Mouse (Mus musculus) embryonic facial prominence, embryonic 13.5 days (tissue): Measurements from ENCODE around the gene Slc25a21. TPM values are rescaled to one million over a fixed set of nuclear protein-coding genes. Genes with fewer than 3 reads are reported as not detected.
A peak's percentile ranks its signal among the peaks of the same experiment; 100 is the strongest.

Experiments
- ATAC-seq: fragments of 200-750 bp; cut with Nextera tagmentation; 2 replicates; pipeline ENCODE4 v1.8.0; 2017; ENCODE audit warnings: low read depth; ENCODE audit not compliant: insufficient number of reproducible peaks, insufficient read depth, low FRiP score, low TSS enrichment
- H3K27ac ChIP-seq: fragments of 300-500 bp; sonication (generic); 2 replicates; pipeline ENCODE4 v1.5.1; 2015; ENCODE audit warnings: moderate library complexity, mild to moderate bottlenecking, inconsistent platforms
- H3K27me3 ChIP-seq: fragments of 300-500 bp; sonication (generic); 2 replicates; pipeline ENCODE4 v1.6.1; 2015; ENCODE audit warnings: mild to moderate bottlenecking, inconsistent platforms
- H3K36me3 ChIP-seq: fragments of 300-500 bp; sonication (generic); 2 replicates; pipeline ENCODE4 v1.6.1; 2015; ENCODE audit warnings: mild to moderate bottlenecking, inconsistent platforms
- H3K4me1 ChIP-seq: fragments of 300-500 bp; sonication (generic); 2 replicates; pipeline ENCODE4 v1.6.1; 2015; ENCODE audit warnings: inconsistent platforms
- H3K4me2 ChIP-seq: fragments of 300-500 bp; sonication (generic); 2 replicates; pipeline ENCODE4 v1.6.1; 2015; ENCODE audit warnings: moderate library complexity, mild to moderate bottlenecking, inconsistent platforms
- H3K4me3 ChIP-seq: fragments of 300-500 bp; sonication (generic); 2 replicates; pipeline ENCODE4 v1.5.1; 2015; ENCODE audit warnings: mild to moderate bottlenecking, inconsistent platforms
- H3K9ac ChIP-seq: fragments of 300-500 bp; sonication (generic); 2 replicates; pipeline ENCODE4 v1.6.1; 2015; ENCODE audit warnings: mild to moderate bottlenecking, inconsistent platforms
- H3K9me3 ChIP-seq: fragments of 300-500 bp; sonication (generic); 2 replicates; pipeline ENCODE4 v1.6.1; 2016; ENCODE audit warnings: inconsistent platforms
- WGBS: fragments of 180-500 bp; shearing (Covaris S2); methylation state at CpG from one replicate; pipeline ENCODE4 v1.1.7; 2015; ENCODE audit warnings: mixed read lengths; 5-methylcytosine and 5-hydroxymethylcytosine counted together
- polyA plus RNA-seq: library from polyadenylated mRNA; unstranded; fragments of >200 nt; fragmentation: Nextera tagmentation; extraction: Ambion mirVana; gene quantifications from 2 replicates; pipeline ENCODE4 v1.2.1, GENCODE M21; 2015

Gene Slc25a21
- polyA plus RNA-seq, 1 experiment from 2014 or later = 0.76 TPM

GRCm38 (mm10) chr12:56905652-56906305 is 291.5 kb downstream of the Slc25a21 start:
- H3K9me3 ChIP-seq = no peaks in the 10 kb centered on the region
- WGBS = 48% methylated on average over 9 of the region's 9 CpGs
- no peaks in the 10 kb centered on the region for H3K4me1 ChIP-seq
- H3K36me3 ChIP-seq = no peaks in the 10 kb centered on the region
- H3K9ac ChIP-seq = no peak overlapping the region
- ATAC-seq = no peak
- H3K27me3 ChIP-seq = no peaks in the 10 kb centered on the region
- no peak overlapping the region for H3K4me3 ChIP-seq
- no peak overlapping the region for H3K27ac ChIP-seq
- no peak overlapping the region for H3K4me2 ChIP-seq

- H3K4me3 ChIP-seq = no peak overlapping the region
- H3K9ac ChIP-seq = no peak overlapping the region
- no peaks in the 10 kb centered on the region for H3K27me3 ChIP-seq
- ATAC-seq = no peak
- no peaks in the 10 kb centered on the region for H3K4me1 ChIP-seq
- WGBS = 54% methylated on average over 7 of the region's 7 CpGs
- no peaks in the 10 kb centered on the region for H3K36me3 ChIP-seq
- H3K27ac ChIP-seq = no peak overlapping the region
- no peaks in the 10 kb centered on the region for H3K9me3 ChIP-seq
- no peak overlapping the region for H3K4me2 ChIP-seq
These were observed 292.1 kb downstream of the Slc25a21 start for GRCm38 (mm10) chr12:56905222-56905621.

DNA sequence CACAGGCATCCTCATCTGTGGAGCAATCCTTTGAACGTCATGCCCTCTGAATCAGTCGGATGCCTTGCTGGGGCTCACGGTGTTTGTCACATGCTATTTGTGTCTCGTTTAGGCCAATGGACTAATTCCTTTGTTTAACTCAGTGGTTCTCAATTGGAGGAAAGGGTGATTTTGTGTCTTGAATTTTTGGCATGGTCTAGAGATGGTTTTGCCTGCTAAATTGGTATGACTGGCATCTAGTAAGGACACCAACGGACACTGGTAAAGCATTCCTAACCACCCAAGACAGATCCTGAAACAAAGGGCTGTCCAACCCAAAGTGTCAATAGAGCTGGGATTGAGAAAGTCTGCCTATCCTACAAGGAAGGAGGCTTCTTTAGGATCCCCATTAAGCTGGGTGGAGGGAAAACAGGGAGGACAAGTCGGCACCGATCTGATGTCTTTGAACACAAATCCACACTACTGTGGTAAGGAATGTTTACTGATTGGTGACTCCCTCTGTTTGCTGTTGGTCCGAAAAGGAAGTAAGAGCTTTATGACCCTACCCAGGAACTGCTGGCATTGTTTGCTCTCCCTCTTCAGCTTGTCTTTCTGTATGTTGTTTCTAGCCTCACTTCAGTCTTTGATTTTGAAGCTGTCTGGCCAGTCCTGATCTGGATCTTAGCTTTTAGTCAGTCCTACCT is 294.4 kb downstream of the Slc25a21 start:
- Histone ChIP-seq H3K36me3 (no peaks in the 10 kb centered on the region), H3K27me3 (no peaks in the 10 kb centered on the region), H3K9ac (no peak overlapping the region), H3K4me2 (no peak overlapping the region), H3K4me1 (no peaks in the 10 kb centered on the region), H3K27ac (no peak overlapping the region), H3K4me3 (no peak overlapping the region), H3K9me3 (no peaks in the 10 kb centered on the region)
- WGBS = 85% methylated on average over 8 of the region's 8 CpGs
- no peak for ATAC-seq

DNA sequence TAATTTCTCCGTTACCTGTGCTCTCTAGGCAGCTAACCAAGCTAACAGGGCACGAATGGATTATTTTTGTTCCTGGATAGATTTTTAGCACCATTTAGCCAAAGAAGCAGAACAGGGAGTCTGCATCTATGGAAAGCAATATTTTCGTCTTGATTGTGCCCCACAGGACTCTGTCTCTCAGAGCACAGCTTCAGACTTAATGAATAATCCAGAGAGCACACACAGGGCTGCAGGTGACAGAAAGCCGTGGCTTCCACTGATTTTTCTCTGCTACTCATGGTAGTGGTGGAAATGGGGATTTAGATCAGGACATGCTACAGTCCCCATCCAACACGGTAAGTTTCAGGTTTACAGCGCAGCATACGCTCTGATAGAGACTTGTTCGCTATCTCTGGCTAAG is 299.3 kb downstream of the Slc25a21 start:
- H3K4me3 ChIP-seq = no peak overlapping the region
- no peak overlapping the region for H3K9ac ChIP-seq
- no peaks in the 10 kb centered on the region for H3K4me1 ChIP-seq
- H3K9me3 ChIP-seq = no peaks in the 10 kb centered on the region
- 77% methylated on average over 8 of the region's 8 CpGs for WGBS
- no peak for ATAC-seq
- no peak overlapping the region for H3K4me2 ChIP-seq
- no peaks in the 10 kb centered on the region for H3K27me3 ChIP-seq
- no peak overlapping the region for H3K27ac ChIP-seq
- no peaks in the 10 kb centered on the region for H3K36me3 ChIP-seq

GRCm38 (mm10) chr12:56897221-56897937 is 299.9 kb downstream of the Slc25a21 start:
- H3K27me3 ChIP-seq = no peaks in the 10 kb centered on the region
- H3K4me1 ChIP-seq = no peaks in the 10 kb centered on the region
- no peak overlapping the region for H3K4me2 ChIP-seq
- no peak overlapping the region for H3K9ac ChIP-seq
- H3K36me3 ChIP-seq = no peaks in the 10 kb centered on the region
- H3K4me3 ChIP-seq = no peak overlapping the region
- no peak overlapping the region for H3K27ac ChIP-seq
- H3K9me3 ChIP-seq = no peaks in the 10 kb centered on the region
- 85% methylated on average over 8 of the region's 8 CpGs for WGBS
- ATAC-seq = no peak

DNA sequence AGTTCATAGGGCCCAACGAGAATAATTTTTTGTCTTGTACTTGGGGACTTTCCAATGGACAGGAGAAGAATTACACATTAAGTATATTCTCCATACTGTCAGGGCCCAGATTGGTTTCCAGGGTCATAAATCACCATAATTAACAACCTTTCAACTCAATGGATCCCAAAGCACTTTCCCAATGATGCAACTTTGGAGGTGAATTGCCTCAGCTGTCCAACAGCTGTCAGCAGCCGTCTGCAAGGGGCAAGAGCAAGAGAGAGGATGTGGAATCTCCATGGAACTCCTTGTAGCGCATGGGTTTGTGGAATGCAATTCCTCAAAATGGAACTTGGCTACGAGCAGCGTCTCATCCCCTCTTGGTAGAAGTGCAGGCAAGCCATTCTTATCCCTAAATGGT is 302.3 kb downstream of the Slc25a21 start:
- Histone ChIP-seq H3K27me3 (no peaks in the 10 kb centered on the region), H3K36me3 (no peaks in the 10 kb centered on the region), H3K9me3 (no peaks in the 10 kb centered on the region), H3K4me1 (no peaks in the 10 kb centered on the region), H3K27ac (no peak overlapping the region), H3K4me2 (no peak overlapping the region), H3K9ac (no peak overlapping the region), H3K4me3 (no peak overlapping the region)
- 80% methylated on average over 5 of the region's 5 CpGs for WGBS
- no peak for ATAC-seq

DNA sequence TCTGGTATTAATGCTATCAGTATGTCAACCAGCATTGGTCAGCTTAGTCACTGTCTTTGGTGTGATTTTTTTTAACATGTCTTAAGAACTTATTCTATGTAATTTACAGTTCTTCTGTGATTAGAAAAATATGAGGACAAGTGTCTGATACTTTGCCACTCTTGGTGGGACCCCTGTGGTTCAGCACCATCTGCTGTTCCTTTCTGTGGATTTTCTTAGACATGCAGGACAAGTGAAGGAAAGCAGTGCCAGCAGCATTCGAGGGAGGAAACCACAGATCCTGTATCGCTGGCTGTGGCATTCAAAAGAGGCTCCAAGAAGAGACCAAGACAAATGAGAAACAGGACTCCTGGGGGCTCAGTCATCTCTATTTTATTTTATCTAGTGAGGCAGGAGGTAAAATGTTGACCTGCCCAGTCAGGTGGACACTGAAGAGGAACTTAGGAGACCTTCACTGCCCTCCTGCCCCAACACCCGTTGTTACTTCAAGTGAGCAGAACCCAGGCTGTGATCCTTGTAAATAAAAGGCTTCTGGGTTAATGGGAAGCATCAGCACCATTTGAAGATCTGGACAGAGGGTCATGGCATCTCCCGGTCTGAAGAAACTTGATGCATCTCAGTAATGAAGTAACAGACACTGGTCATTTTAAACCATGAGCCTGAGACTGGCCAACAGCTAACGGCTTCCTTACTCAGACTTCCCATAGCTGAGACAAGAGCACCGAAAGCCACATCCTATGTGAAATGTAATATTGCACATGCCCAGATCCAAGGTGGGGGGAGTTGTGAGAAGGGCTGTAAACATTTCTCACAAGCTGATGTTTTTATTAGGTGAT is 306.2 kb downstream of the Slc25a21 start:
- WGBS = 39% methylated on average over 6 of the region's 6 CpGs
- no peak overlapping the region for H3K9ac ChIP-seq

GRCm38 (mm10) chr12:56877796-56878195 is 319.5 kb downstream of the Slc25a21 start:
- H3K4me2 ChIP-seq = no peak overlapping the region
- no peaks in the 10 kb centered on the region for H3K36me3 ChIP-seq
- no peak overlapping the region for H3K27ac ChIP-seq
- H3K9ac ChIP-seq = no peak overlapping the region
- no peak overlapping the region for H3K4me3 ChIP-seq
- WGBS = 60% methylated on average over 3 of the region's 3 CpGs
- no peak for ATAC-seq
- H3K27me3 ChIP-seq = no peaks in the 10 kb centered on the region
- peaks cover 6% of the 10 kb centered on the region; the same call in 1 of the 2 replicates for H3K4me1 ChIP-seq
- H3K9me3 ChIP-seq = no peaks in the 10 kb centered on the region

More for the DNA sequence above, 306.2 kb downstream of the Slc25a21 start:
- H3K27me3 ChIP-seq = no peaks in the 10 kb centered on the region
- no peak overlapping the region for H3K4me2 ChIP-seq
- ATAC-seq = no peak
- no peaks in the 10 kb centered on the region for H3K9me3 ChIP-seq
- no peaks in the 10 kb centered on the region for H3K4me1 ChIP-seq
- no peaks in the 10 kb centered on the region for H3K36me3 ChIP-seq
- no peak overlapping the region for H3K4me3 ChIP-seq
- no peak overlapping the region for H3K27ac ChIP-seq

- no peak for ATAC-seq
- Histone ChIP-seq H3K9me3 (no peaks in the 10 kb centered on the region), H3K4me1 (peaks cover 6% of the 10 kb centered on the region; the same call in 1 of the 2 replicates), H3K4me2 (peak overlapping the region; percentile 32; the same call in 1 of the 2 replicates), H3K27ac (no peak overlapping the region), H3K36me3 (no peaks in the 10 kb centered on the region), H3K9ac (no peak overlapping the region), H3K27me3 (no peaks in the 10 kb centered on the region), H3K4me3 (no peak overlapping the region)
- WGBS = 18% methylated on average over 7 of the region's 7 CpGs
These were observed 320.7 kb downstream of the Slc25a21 start for GRCm38 (mm10) chr12:56876549-56876948.

GRCm38 (mm10) chr12:56873204-56873603 is 324.1 kb downstream of the Slc25a21 start:
- H3K9me3 ChIP-seq = no peaks in the 10 kb centered on the region
- no peak for ATAC-seq
- peaks cover 6% of the 10 kb centered on the region; the same call in 1 of the 2 replicates for H3K4me1 ChIP-seq
- no peak overlapping the region for H3K27ac ChIP-seq
- H3K4me3 ChIP-seq = no peak overlapping the region
- no peaks in the 10 kb centered on the region for H3K36me3 ChIP-seq
- no peak overlapping the region for H3K9ac ChIP-seq
- no peak overlapping the region for H3K4me2 ChIP-seq
- H3K27me3 ChIP-seq = no peaks in the 10 kb centered on the region

- Histone ChIP-seq H3K4me1 (no peaks in the 10 kb centered on the region), H3K27ac (no peak overlapping the region), H3K4me2 (no peak overlapping the region), H3K27me3 (no peaks in the 10 kb centered on the region), H3K9me3 (no peaks in the 10 kb centered on the region), H3K9ac (no peak overlapping the region), H3K36me3 (no peaks in the 10 kb centered on the region), H3K4me3 (no peak overlapping the region)
- no peak for ATAC-seq
- 82% methylated on average over 3 of the region's 3 CpGs for WGBS
These were observed 326.7 kb downstream of the Slc25a21 start for GRCm38 (mm10) chr12:56870569-56870968.
